Mouse (Mus musculus) liver, embryonic 14.5 days (tissue): ENCODE results near the gene Nek11.

ENCODE experiments used
- CTCF ChIP-seq: IDR thresholded peaks from 2 replicates; pipeline ENCODE4 v1.5.1; 2016; ENCODE audit warnings: antibody characterized with exemption, low read depth, control low read depth
- EP300 ChIP-seq: IDR thresholded peaks from 2 replicates; pipeline ENCODE4 v1.6.1; 2016; ENCODE audit warnings: antibody characterized with exemption, low read depth

DNA sequence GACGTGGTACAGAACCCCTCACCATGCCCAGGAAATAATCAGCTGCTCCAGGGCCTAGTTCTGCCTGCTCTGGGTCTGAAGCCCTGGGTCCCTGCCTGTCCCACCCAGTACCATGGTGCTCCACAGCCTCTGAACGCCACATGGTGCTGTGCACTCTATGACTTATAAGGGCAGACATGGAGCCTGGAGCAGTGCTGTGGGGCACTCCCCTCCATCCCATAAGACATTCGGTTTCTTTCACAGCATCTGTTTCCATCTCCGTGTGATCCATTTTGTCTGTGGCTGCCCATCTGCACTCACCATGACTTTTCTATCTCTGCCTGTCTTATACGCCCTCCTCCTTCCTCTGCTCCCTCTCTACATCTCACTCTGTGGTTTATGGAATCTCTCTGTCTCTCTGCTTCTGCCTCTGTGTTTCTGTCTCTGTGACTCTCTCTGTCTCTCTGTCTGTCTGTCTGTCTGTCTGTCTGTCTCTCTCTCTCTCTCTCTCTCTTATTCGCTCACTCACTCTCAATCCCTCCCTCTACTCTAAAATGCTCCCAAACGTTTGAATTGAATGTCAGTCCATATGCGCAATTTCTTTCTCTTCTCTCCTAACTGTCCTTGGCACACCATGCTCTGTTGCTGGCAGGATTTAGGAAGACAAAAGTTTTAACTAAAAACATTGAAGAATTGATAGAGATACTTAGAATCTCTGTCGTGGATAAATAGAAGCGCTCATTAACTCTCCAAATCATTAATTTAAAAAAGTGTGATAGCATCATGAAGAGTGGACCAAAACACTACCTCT, 46.9 kb downstream of the Nek11 start:
- TF ChIP-seq EP300 (no peak), CTCF (no peak)
